Mouse (Mus musculus) liver, adult 2 months (tissue): ENCODE results near the gene Prkd3.

Experiments
- CTCF ChIP-seq: fragments of 200-500 bp; IDR thresholded peaks from 2 replicates; pipeline ENCODE4 v1.5.1; 2011; ENCODE audit warnings: low read depth, low read length, control low read depth
- POLR2A ChIP-seq: fragments of 200-500 bp; IDR thresholded peaks from 2 replicates; pipeline ENCODE4 v1.6.1; 2011; ENCODE audit warnings: low read length, control low read depth; ENCODE audit not compliant: insufficient read depth; ENCODE audit errors: extremely low read depth

DNA sequence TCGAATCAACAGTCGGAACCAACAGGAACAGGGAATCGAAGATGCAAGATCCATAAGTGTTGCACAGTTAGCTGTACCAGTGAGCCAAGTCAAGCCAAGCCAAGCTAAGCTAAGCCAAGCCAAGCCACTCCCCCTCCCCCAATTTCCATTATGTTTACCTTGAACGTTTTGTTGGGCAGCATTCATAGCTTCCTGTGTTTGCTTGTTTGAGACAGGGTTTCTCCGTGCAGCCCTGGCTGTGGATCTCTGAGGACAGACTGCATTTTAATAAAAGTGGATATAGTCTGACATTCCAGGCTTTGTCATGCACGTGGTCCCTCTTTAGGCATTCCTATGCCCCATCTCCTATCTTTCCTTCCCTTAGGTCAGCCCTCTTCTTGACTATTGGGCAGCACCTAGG, 104.8 kb downstream of the Prkd3 start:
- no peak for TF ChIP-seq CTCF
- no peak for TF ChIP-seq POLR2A
